Mouse (Mus musculus): ENCODE results near the gene Atf6. TPM values are rescaled to one million over a fixed set of nuclear protein-coding genes. Genes with fewer than 3 reads are reported as not detected.

The Atf6 gene
- total and polyA plus RNA-seq, 3 experiments: 11.7 to 16.4 TPM; not detected in 1

GRCm38 (mm10) chr1:170901536-170902238, 34.1 kb upstream of the Atf6 start:
- H3K4me3 ChIP-seq (ENCODE audit: control insufficient read depth in 1 of 2, insufficient read depth in 1 of 2, low read depth in 2 of 2, low read length in 2 of 2): peak overlapping the region; percentile 38 to 52; a peak in 3 of 4 replicates
- H3K36me3 ChIP-seq (ENCODE audit: control insufficient read depth in 1 of 2, insufficient read depth in 2 of 2, low read length in 2 of 2): peaks cover 0 to 9% of the 10 kb centered on the region in 2 experiments; a peak in 2 of 4 replicates
- no peak overlapping the region; the same call in 1 of the 2 replicates for H3K9ac ChIP-seq (ENCODE audit: control insufficient read depth, low read depth, low read length, poor library complexity, severe bottlenecking)
- peak overlapping the region; percentile 18; the same call in 1 of the 2 replicates for H3K27ac ChIP-seq (ENCODE audit: control insufficient read depth, low read depth, low read length)
- no peaks in the 10 kb centered on the region for H3K9me3 ChIP-seq (replicated peaks; ENCODE audit: insufficient read depth, low read length)
- peak; percentile 93 for DNase-seq (ENCODE audit: low read depth, low spot score)
- H3K27me3 ChIP-seq (ENCODE audit: control insufficient read depth in 1 of 2, insufficient read depth in 2 of 2, low read length in 2 of 2): peaks cover 0 to 2% of the 10 kb centered on the region in 2 experiments; a peak in 1 of 4 replicates
- H3K4me1 ChIP-seq (ENCODE audit: control insufficient read depth in 1 of 2, insufficient read depth in 2 of 2, low read length in 2 of 2): peaks cover 11 to 18% of the 10 kb centered on the region in 2 experiments
- no peaks in the 10 kb centered on the region for H3K79me2 ChIP-seq (ENCODE audit: control insufficient read depth, insufficient read depth, low read length, poor library complexity)
- TF ChIP-seq MXI1 (IDR thresholded peaks at IDR 0.05; ENCODE audit: low read depth, low read length) (peak; percentile 83), SIN3A (IDR thresholded peaks at IDR 0.05; ENCODE audit: low read length) (no peak; the same call in 1 of the 2 replicates), EP300 (IDR thresholded peaks at IDR 0.05; ENCODE audit: low read depth in 1 of 2, low read length in 2 of 2) (no peak), CHD1 (IDR thresholded peaks at IDR 0.05; ENCODE audit: low read depth, low read length) (no peak), RAD21 (IDR thresholded peaks at IDR 0.05; ENCODE audit: low read depth, low read length) (peak; percentile 91), MYB (IDR thresholded peaks at IDR 0.05; ENCODE audit: low read depth, low read length) (no peak), POLR2AphosphoS2 (IDR thresholded peaks at IDR 0.05; ENCODE audit: low read length) (no peak), ELF1 (IDR thresholded peaks at IDR 0.05; ENCODE audit: low read depth, low read length) (no peak), NRF1 (IDR thresholded peaks at IDR 0.05; ENCODE audit: insufficient read depth, low read depth, low read length, poor library complexity, severe bottlenecking) (no peak), BHLHE40 (IDR thresholded peaks at IDR 0.05; ENCODE audit: borderline replicate concordance, low read depth, low read length) (peak; percentile 38), ZKSCAN1 (IDR thresholded peaks at IDR 0.05; ENCODE audit: low read depth, low read length) (no peak), ZMIZ1 (IDR thresholded peaks at IDR 0.05; ENCODE audit: low read depth, low read length) (no peak), CTCF (IDR thresholded peaks at IDR 0.05 in 2 of 3, conservative IDR thresholded peaks at IDR 0.05 in 1 of 3; ENCODE audit: control insufficient read depth in 1 of 3, insufficient read depth in 1 of 3, low read depth in 2 of 3, low read length in 3 of 3, poor library complexity in 1 of 3, severe bottlenecking in 1 of 3) (peak; percentile 84 to 99 (median 88)), HCFC1 (IDR thresholded peaks at IDR 0.05; ENCODE audit: low read depth, low read length) (no peak), TBP (IDR thresholded peaks at IDR 0.05; ENCODE audit: low read depth, low read length) (0 out of 2 replicates have a peak, but pooled peaks have one; percentile 13), CHD2 (IDR thresholded peaks at IDR 0.05; ENCODE audit: low read length) (no peak), ZNF384 (IDR thresholded peaks at IDR 0.05; ENCODE audit: low read depth, low read length) (peak; percentile 82), USF2 (IDR thresholded peaks at IDR 0.05; ENCODE audit: borderline replicate concordance in 1 of 2, insufficient read depth in 1 of 2, low read depth in 1 of 2, low read length in 2 of 2) (peak in 1 of 2 experiments; percentile 55; a peak in 1 of 4 replicates), ZC3H11A (IDR thresholded peaks at IDR 0.05; ENCODE audit: low read depth, low read length) (peak; percentile 95), UBTF (IDR thresholded peaks at IDR 0.05; ENCODE audit: borderline replicate concordance, insufficient read depth, low read depth, low read length) (no peak), NELFE (IDR thresholded peaks at IDR 0.05; ENCODE audit: low read depth, low read length) (no peak), GATA1 (IDR thresholded peaks at IDR 0.05; ENCODE audit: low read depth, low read length) (peak; percentile 42), USF1 (IDR thresholded peaks at IDR 0.05; ENCODE audit: low read depth, low read length) (peak; percentile 87), JUND (IDR thresholded peaks at IDR 0.05; ENCODE audit: low read depth, low read length) (0 out of 2 replicates have a peak, but pooled peaks have one; percentile 53), POLR2A (IDR thresholded peaks at IDR 0.05; ENCODE audit: control insufficient read depth in 1 of 2, insufficient read depth in 1 of 2, low read depth in 1 of 2, low read length in 2 of 2, poor library complexity in 1 of 2) (no peak), SMC3 (IDR thresholded peaks at IDR 0.05; ENCODE audit: low read depth, low read length) (peak; percentile 99), E2F4 (IDR thresholded peaks at IDR 0.05; ENCODE audit: borderline replicate concordance, low read depth, low read length) (no peak), TAL1 (IDR thresholded peaks at IDR 0.05; ENCODE audit: low read length) (no peak), ETS1 (IDR thresholded peaks at IDR 0.05; ENCODE audit: low read depth, low read length) (no peak), TCF12 (IDR thresholded peaks at IDR 0.05; ENCODE audit: low read depth, low read length) (0 out of 2 replicates have a peak, but pooled peaks have one; percentile 19), POLR2AphosphoS5 (IDR thresholded peaks at IDR 0.05; ENCODE audit: borderline replicate concordance, low read depth, low read length) (no peak), MEF2A (IDR thresholded peaks at IDR 0.05; ENCODE audit: extremely low read depth, insufficient replicate concordance, low read depth, low read length, poor library complexity, severe bottlenecking) (no peak), MYC (IDR thresholded peaks at IDR 0.05; ENCODE audit: low read depth, low read length) (peak; percentile 90), MAX (IDR thresholded peaks at IDR 0.05; ENCODE audit: low read length) (peak; percentile 85), KAT2A (conservative IDR thresholded peaks at IDR 0.05; ENCODE audit: low read depth, low read length) (no peak), MAZ (IDR thresholded peaks at IDR 0.05; ENCODE audit: low read depth, low read length) (no peak)

All from MEL (cell line).